Mouse (Mus musculus) kidney, adult 18-20 months (tissue): ENCODE results near the gene Hnrnpr.

Experiments
- DNase-seq: peaks from one replicate; pipeline ENCODE4 v3.0.0; 2021

The Hnrnpr gene

GRCm38 (mm10) chr4:136310229-136311041 lies at the start of gene Hnrnpr:
Gene Hnrnpr (plus strand): TSS chr4:136310942.
- DNase-seq = peak; percentile 99

DNA sequence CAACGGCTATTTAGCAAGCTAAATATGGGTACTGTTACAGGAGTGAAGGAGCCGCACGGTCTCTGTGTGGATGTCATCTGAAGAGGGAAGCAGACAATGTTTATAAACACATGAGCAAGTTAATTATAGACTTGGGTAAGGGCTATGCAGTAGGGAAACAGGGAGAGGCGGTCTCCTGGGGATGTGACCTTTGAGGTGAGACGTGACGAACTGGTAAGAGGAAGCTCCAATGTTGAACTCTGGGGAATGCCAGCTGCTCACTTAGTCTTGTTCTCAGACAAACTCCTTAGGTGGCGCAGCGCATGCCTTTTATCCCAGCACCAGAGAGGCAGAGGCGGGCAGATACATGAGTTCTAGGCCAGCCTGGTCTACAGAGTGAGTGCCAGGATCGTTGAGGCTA lies 48.8 kb upstream of the Hnrnpr start:
- DNase-seq = peak; percentile 30

GRCm38 (mm10) chr4:136263555-136263954 lies 47.2 kb upstream of the Hnrnpr start:
- DNase-seq = no peak

DNA sequence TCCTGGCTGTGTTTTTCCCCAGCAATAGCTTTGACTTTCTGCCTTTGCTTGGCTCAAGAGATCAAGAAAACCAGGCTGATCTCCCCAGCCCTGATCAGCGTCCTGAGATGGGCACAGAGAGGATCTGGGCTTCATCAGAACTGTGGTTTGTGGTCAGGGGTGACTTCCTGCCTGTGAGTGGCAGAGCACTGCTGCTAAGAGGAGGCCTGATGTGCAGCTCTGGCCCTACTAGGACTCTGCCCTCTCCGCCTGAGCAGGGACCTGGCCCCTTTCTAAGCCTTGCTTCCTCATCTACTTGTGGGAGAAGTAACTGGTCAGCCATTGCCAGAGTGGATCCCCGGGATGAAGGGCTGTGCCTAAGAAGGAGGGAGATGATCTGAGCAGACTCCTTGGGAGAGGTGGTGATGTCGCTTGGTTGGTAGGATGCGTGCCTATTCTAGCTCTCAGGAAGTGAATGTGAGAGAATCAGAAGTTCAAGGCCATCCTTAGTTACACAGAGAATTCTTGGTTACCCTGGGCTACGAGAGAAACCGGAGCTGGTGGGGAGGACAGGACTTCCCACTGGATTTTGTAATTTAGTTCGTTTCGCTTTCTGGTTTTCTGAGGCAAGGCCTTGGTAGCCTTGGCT lies 43.9 kb upstream of the Hnrnpr start:
- DNase-seq = no peak

DNA sequence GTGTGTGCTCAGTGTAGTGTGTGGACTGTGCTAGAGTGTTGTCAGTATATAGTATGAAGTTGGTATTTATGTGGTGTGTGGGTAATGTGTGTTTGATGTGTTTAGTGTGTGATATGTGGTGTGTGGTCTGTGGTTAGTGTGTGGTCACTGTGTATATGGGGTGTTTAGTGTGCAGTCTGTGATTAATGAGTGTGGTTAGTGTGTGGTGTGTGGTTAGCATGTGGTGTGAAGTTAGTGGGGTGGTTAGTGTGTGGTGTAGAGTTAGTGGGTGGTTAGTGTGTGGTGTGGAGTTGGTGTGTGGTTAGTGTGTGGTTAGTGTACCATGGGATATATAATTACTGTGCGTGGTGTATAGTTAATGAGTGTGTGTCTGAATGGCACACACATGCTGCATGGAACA lies 41.8 kb upstream of the Hnrnpr start:
- DNase-seq = no peak

DNA sequence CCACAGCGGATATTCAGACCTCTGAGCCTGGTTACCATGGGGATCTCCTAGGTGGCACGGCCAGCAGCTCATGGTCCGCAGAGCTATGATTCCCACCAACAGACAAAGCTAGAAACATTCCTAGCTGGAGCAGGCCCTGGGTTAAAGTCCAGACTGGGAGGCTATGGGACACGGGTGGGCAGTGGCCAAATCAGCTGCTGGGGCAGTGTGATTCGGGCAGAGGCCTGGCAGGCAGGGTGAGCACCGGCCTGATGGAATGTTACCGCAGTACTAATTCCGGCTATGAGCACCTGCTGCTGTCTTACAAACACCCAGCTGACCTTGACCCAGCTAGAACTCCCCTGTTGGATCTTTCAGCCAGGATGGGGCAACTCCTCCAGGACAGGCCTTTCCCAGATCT lies 40.1 kb upstream of the Hnrnpr start:
- DNase-seq = peak; percentile 36

GRCm38 (mm10) chr4:136281097-136281496 lies 29.6 kb upstream of the Hnrnpr start:
- DNase-seq = no peak

DNA sequence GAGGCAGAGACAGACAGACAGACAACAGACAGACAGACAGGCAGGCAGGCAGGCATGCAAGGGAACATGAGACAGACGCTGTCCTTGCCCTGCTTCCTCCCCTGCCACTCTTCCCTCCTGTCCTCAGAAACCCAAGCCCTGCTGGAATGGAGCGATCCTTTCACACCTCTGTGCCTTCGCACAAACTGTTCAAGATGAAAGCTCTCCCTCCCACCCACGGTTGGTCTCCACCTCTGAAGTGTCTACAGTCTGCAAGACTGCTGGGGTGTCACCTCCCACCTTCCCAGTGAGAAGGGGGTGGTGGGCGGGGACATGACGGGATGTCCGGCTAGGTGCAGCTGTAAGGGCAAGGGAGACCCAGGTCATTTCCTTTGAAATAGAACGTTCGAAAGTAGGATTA lies 29.1 kb upstream of the Hnrnpr start:
- DNase-seq = no peak

DNA sequence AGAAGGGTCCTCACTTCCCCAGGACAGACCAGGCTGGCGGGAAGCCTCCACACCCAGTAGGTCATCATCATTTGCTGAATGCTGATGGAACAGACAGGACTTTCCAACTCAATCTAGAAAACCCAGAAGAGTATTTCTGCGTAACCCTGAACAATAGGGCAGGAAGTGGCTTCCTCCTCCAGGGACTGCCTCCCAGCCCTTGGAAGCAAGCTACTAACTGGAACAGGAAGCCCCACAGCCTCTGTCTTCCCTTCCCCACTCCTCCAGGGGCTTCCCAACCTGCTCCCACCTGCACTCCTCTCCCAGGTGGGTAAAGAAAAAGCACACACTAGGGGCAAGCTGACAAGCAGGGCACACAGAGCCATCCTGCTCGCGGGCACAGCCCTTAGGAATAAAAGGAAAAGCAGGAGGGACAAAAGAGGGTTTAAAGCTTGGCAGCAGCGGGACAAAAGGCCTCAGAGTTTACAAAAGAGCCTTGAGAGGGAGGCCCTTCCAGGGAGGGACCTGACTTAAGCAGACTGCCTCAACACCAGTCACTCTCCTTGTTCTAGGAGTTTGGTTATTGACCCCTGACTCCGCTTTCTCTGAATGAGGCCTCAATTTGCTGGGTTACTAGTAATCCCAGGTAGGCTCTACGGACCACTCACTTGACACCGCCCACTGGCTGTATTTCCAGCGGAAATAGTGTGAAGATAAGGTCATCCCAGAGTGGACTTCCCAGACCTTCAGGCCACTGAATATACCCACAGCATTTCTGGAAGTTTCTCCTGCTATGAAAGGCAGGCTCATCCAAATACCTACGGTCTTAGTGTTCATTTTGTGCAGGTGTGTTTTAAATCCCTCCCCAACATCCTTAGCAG lies 27.9 kb upstream of the Hnrnpr start:
- DNase-seq = no peak

DNA sequence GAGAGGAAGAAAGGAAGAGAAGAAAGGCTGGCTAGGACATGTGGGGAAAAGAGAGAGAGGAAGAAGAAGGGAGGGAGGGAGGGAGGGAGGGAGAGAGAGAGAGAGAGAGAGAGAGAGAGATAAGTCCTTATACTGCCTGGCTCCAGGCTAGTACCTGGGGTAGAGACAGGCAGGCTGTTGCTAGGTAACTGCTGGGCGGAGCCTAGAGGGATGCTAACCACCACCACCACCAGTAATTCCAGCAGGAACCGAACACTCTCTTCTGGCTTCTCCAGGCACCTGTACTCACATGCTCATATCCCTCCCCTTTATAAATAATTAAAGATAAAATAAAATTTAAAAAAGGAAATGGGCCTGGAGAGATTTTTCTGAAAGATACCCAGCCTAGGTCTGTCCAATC lies 27.0 kb upstream of the Hnrnpr start:
- DNase-seq = no peak

- peak; percentile 55 for DNase-seq
Observed at GRCm38 (mm10) chr4:136284455-136284854, 26.3 kb upstream of the Hnrnpr start, which contains the start of gene Zfp46. Gene Zfp46 (plus strand): TSS chr4:136284683.

DNA sequence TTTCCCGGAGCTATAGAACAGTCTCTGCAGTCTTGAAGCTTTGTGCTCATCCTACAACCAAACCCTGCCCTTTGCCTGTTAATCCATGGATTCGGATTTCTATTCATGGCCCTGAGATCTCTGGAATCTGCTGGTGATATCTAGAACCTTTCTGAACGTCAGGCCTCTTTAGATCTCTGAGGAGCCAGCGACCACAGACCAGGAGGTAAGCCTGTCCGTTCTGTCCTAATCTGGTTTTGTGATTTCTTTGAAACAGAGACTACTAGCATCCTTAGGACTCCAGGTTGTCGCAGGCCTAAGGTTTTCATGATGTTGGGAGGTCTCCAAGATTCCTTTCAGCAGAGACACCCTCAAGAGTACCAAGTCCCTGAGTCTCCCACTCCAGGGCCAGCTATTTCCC lies 25.9 kb upstream of the Hnrnpr start:
- no peak for DNase-seq

DNA sequence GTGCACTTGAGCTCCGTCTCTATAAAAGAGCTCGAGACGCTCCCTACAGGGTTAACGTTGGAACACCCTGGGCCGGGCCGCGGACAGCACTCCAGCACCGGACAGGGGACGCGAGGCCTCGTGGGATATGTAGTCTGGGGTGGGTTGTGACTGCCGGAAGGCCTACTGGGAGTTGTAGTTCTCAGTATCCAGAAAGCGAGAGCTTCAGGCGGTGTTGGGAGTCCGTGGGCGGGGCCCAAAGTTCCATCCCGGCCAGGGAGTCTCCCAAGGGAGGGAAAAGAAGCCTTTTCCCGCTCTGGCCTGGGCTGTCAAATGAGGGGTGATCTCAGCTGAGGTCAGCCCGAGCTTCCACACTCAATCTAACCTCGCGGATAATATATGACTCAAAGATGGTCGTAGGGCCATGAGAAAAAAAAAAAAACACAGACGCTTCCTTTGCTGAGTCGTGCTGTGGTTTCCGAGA lies 25.4 kb upstream of the Hnrnpr start:
- peak; percentile 93 for DNase-seq

GRCm38 (mm10) chr4:136285811-136286371 lies 24.9 kb upstream of the Hnrnpr start:
- peak; percentile 95 for DNase-seq

DNA sequence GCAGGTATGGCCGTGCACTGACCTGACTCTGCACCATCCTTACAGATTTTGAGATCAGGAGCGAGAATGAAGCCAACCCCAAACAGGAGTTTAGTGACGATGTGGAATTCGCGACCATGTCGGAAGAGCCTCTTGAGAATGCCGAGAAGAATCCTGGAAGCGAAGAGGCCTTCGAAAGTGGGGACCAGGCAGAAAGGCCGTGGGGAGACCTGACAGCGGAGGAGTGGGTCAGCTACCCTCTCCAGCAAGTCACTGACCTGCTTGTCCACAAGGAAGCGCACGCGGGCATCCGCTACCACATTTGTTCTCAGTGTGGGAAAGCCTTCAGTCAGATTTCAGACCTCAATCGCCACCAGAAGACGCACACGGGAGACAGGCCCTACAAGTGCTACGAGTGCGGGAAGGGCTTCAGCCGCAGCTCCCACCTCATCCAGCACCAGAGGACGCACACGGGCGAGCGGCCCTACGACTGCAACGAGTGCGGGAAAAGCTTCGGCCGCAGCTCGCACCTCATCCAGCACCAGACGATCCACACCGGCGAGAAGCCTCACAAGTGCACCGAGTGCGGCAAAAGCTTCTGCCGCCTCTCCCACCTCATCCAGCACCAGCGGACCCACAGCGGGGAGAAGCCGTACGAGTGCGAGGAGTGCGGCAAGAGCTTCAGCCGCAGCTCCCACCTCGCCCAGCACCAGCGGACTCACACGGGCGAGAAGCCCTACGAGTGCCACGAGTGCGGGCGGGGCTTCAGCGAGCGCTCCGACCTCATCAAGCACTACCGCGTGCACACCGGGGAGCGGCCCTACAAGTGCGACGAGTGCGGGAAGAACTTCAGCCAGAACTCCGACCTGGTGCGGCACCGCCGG lies 20.6 kb upstream of the Hnrnpr start:
- no peak for DNase-seq

GRCm38 (mm10) chr4:136290781-136291595 lies 19.8 kb upstream of the Hnrnpr start:
- no peak for DNase-seq

GRCm38 (mm10) chr4:136291692-136292091 lies 19.1 kb upstream of the Hnrnpr start:
- DNase-seq = no peak

DNA sequence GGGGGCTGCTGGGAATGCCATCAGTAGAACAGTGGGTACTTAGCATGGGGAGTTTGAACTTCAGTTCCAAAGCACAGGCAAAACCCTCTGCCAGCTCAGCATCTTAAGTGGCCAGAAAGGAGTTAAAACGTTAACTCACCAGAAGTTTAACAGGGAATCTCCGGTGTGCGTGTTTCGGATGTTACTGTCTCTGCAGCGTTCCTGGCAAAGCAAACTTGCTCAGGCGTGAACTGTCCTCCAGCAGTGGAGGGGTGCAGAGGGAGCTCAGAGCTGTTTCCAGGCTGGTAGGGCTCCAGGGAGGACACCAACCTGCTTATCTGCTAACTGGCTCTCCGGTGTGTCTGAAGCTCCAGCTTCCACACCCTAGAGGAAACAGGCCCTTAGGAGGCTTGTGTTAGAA lies 14.8 kb upstream of the Hnrnpr start:
- DNase-seq = peak; percentile 53

DNA sequence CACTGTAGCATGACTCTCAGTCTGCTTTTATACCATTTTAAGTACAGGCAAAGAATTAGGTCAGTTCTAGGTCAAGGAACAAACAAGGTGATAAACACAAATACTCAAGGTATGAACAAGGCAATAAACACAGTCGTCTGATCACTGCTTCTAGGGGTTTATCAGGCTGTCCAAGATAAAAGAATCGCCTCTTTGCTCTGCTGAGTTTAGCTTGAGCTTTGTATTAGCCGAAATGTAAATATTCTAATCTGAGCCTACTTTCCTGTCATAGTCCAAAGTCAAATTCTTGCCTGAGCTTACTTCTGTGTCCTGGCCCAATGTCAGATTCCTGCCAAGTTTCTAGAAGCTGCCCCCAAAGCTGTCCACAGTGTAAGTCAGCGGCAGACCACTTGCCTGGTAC lies 8.3 kb upstream of the Hnrnpr start:
- no peak for DNase-seq

- DNase-seq = peak; percentile 20
Observed at GRCm38 (mm10) chr4:136304181-136304580, 6.6 kb upstream of the Hnrnpr start.

DNA sequence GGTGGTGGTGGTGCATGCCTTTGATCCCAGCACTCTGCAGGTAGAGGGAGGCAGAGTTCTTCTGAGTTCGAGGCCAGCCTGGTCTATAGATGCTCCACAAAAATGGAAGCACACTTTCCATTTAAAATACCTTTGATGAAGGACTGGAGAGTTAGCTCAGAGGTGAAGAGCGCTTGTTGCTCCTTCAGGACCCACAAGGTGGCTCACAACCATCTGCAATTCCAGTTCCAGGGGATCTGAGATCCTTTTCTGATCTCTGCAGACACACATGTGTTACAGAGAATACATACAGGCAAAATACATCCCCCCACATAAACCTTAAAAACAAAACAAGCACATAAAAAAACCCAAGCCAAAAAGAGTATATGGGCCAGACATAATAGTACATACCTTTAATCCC lies 2.4 kb upstream of the Hnrnpr start:
- no peak for DNase-seq
